Mouse (Mus musculus): ENCODE measurements at regions not wholly inside any gene's neighbourhood (a gene's known extent, or its start where the extent isn't known, plus 50 kb on each side); places are given as distances from the start of the nearest gene placed in this dataset.

DNA sequence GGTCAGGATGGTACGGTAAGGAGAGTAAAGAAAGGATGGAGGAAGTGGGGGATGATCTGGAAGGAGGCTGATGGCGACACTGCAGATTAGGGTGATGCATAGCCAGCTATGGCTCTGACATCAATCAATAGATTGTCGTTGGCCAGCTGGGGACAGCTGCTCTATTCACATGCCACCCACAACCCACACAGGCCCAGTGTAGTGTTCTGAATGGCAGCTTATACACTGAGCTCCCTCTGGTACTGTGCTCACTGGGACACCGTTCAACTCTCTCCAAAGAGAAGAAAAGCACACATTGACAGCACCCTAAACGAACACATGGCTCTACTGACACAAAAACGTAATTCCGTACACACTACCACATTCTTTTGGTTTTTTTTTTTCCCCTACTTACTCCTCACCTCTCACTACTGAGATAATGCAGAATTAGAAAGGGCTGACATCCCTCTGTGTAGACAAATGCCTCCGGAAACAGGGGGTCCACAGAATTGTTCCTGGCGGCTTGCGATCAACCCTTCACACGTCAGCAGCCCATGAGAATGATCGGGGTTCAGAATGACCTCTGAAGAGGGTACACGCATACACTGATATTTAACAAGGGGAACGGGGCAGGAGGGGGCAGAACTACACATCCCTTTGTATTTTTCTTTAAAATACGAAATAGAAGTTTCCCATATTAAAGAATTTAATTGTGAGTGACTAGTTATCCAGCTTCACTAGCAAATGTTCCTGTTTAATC is 178.5 kb upstream of the Ipo5 start:
- Histone ChIP-seq H3K4me3 (no peak overlapping the region), H3K27ac (no peak overlapping the region), H3K79me2 (replicated peaks; ENCODE audit: control insufficient read depth, insufficient read depth, low read length) (no peaks in the 10 kb centered on the region), H3K36me3 (ENCODE audit: control insufficient read depth, insufficient read depth, low read length) (no peaks in the 10 kb centered on the region), H3K27me3 (ENCODE audit: control insufficient read depth, insufficient read depth, low read length) (no peaks in the 10 kb centered on the region), H3K4me1 (ENCODE audit: control insufficient read depth, insufficient read depth, low read length) (no peaks in the 10 kb centered on the region), H3K9ac (ENCODE audit: low read depth, low read length) (no peak overlapping the region)
- TF ChIP-seq CTCF (IDR thresholded peaks at IDR 0.05) (no peak), POLR2A (IDR thresholded peaks at IDR 0.05; ENCODE audit: insufficient read depth, low read depth, low read length) (no peak), EP300 (IDR thresholded peaks at IDR 0.05; ENCODE audit: insufficient read depth, low read depth, low read length) (no peak)
- WGBS = 71% methylated on average over 15 of the region's 15 CpGs
- DNase-seq = no peak
- intact Hi-C loops (cut with DNase I) = no loop called here

- Histone ChIP-seq H3K27ac (no peak overlapping the region), H3K9ac (ENCODE audit: low read depth, low read length) (no peak overlapping the region), H3K36me3 (ENCODE audit: control insufficient read depth, insufficient read depth, low read length) (no peaks in the 10 kb centered on the region), H3K27me3 (ENCODE audit: control insufficient read depth, insufficient read depth, low read length) (no peaks in the 10 kb centered on the region), H3K79me2 (replicated peaks; ENCODE audit: control insufficient read depth, insufficient read depth, low read length) (no peaks in the 10 kb centered on the region), H3K4me3 (no peak overlapping the region), H3K4me1 (ENCODE audit: control insufficient read depth, insufficient read depth, low read length) (no peaks in the 10 kb centered on the region)
- DNase-seq = no peak
- TF ChIP-seq EP300 (IDR thresholded peaks at IDR 0.05; ENCODE audit: insufficient read depth, low read depth, low read length) (no peak), CTCF (IDR thresholded peaks at IDR 0.05) (no peak), POLR2A (IDR thresholded peaks at IDR 0.05; ENCODE audit: insufficient read depth, low read depth, low read length) (no peak)
- intact Hi-C loops (cut with DNase I) = no loop called here
- WGBS = 60% methylated on average over 5 of the region's 5 CpGs
These were observed 169.5 kb upstream of the Ipo5 start for GRCm38 (mm10) chr14:120741492-120742054.

GRCm38 (mm10) chr14:120754011-120754410 is 157.0 kb upstream of the Ipo5 start:
- H3K4me3 ChIP-seq = no peak overlapping the region
- WGBS = 64% methylated on average over 1 of the region's 1 CpGs
- no peak for DNase-seq
- H3K79me2 ChIP-seq (replicated peaks; ENCODE audit: control insufficient read depth, insufficient read depth, low read length) = no peaks in the 10 kb centered on the region
- H3K4me1 ChIP-seq (ENCODE audit: control insufficient read depth, insufficient read depth, low read length) = no peaks in the 10 kb centered on the region
- no peaks in the 10 kb centered on the region for H3K36me3 ChIP-seq (ENCODE audit: control insufficient read depth, insufficient read depth, low read length)
- no peak overlapping the region for H3K27ac ChIP-seq
- intact Hi-C loops (cut with DNase I) = no loop called here
- H3K9ac ChIP-seq (ENCODE audit: low read depth, low read length) = no peak overlapping the region
- TF ChIP-seq EP300 (IDR thresholded peaks at IDR 0.05; ENCODE audit: insufficient read depth, low read depth, low read length) (no peak), CTCF (IDR thresholded peaks at IDR 0.05) (no peak), POLR2A (IDR thresholded peaks at IDR 0.05; ENCODE audit: insufficient read depth, low read depth, low read length) (no peak)
- H3K27me3 ChIP-seq (ENCODE audit: control insufficient read depth, insufficient read depth, low read length) = no peaks in the 10 kb centered on the region

DNA sequence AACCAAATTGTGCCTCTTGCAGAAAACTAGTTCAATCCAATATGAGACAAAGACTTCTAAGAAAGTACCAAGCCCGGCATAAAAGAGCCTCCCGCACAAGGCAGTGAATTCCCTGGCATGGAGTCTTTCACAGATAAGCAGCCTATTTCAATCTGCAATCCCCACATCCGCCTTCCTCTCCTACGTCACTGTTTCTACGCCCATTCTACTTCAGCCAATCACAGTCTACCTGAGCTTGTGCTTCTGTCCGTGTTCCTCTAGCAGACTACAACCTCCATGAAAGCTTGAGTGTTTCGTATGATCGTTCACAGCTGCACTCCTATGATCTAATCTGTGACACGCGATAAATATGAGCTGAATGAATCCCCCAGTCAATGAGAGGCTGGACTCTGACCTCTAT is 155.6 kb upstream of the Ipo5 start:
- WGBS = 44% methylated on average over 10 of the region's 10 CpGs
- TF ChIP-seq EP300 (IDR thresholded peaks at IDR 0.05; ENCODE audit: insufficient read depth, low read depth, low read length) (no peak), POLR2A (IDR thresholded peaks at IDR 0.05; ENCODE audit: insufficient read depth, low read depth, low read length) (no peak), CTCF (IDR thresholded peaks at IDR 0.05) (no peak)
- DNase-seq = peak in 1 of 2 experiments; percentile 14
- Histone ChIP-seq H3K27ac (no peak overlapping the region), H3K36me3 (ENCODE audit: control insufficient read depth, insufficient read depth, low read length) (no peaks in the 10 kb centered on the region), H3K79me2 (replicated peaks; ENCODE audit: control insufficient read depth, insufficient read depth, low read length) (no peaks in the 10 kb centered on the region), H3K9ac (ENCODE audit: low read depth, low read length) (no peak overlapping the region), H3K4me1 (ENCODE audit: control insufficient read depth, insufficient read depth, low read length) (no peaks in the 10 kb centered on the region), H3K4me3 (no peak overlapping the region; the same call in 1 of the 2 replicates), H3K27me3 (ENCODE audit: control insufficient read depth, insufficient read depth, low read length) (no peaks in the 10 kb centered on the region)
- intact Hi-C loops (cut with DNase I) = no loop called here

- TF ChIP-seq EP300 (IDR thresholded peaks at IDR 0.05; ENCODE audit: insufficient read depth, low read depth, low read length) = no peak
- no peak for TF ChIP-seq POLR2A (IDR thresholded peaks at IDR 0.05; ENCODE audit: insufficient read depth, low read depth, low read length)
- TF ChIP-seq CTCF (IDR thresholded peaks at IDR 0.05) = no peak
- H3K27me3 ChIP-seq (ENCODE audit: control insufficient read depth, insufficient read depth, low read length) = no peaks in the 10 kb centered on the region
These were observed 152.7 kb upstream of the Ipo5 start for GRCm38 (mm10) chr14:120758200-120758830.

DNA sequence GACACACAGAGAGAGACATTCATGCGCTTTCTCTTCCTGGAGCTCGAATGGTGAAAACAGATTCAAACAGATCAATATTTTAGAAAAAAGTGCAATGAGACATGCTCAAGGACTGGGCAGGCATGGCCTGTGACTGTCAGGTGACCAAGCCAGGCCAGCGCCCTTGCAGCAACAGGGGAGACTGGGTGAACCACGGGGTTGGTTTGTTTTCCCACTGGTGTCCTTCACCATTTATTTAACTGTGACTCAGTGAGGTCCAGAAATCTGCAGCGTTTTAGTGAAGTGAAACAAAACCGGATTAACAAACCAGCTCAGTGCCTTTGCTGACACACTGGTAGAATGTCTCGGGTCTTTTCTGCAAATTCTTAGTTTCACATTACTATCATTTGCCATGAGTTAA is 148.9 kb upstream of the Ipo5 start:
- TF ChIP-seq CTCF (IDR thresholded peaks at IDR 0.05) (no peak), EP300 (IDR thresholded peaks at IDR 0.05; ENCODE audit: insufficient read depth, low read depth, low read length) (no peak), POLR2A (IDR thresholded peaks at IDR 0.05; ENCODE audit: insufficient read depth, low read depth, low read length) (no peak)
- Histone ChIP-seq H3K9ac (ENCODE audit: low read depth, low read length) (no peak overlapping the region), H3K79me2 (replicated peaks; ENCODE audit: control insufficient read depth, insufficient read depth, low read length) (no peaks in the 10 kb centered on the region), H3K4me3 (no peak overlapping the region), H3K27ac (no peak overlapping the region), H3K27me3 (ENCODE audit: control insufficient read depth, insufficient read depth, low read length) (no peaks in the 10 kb centered on the region), H3K4me1 (ENCODE audit: control insufficient read depth, insufficient read depth, low read length) (no peaks in the 10 kb centered on the region), H3K36me3 (ENCODE audit: control insufficient read depth, insufficient read depth, low read length) (no peaks in the 10 kb centered on the region)
- no peak for DNase-seq
- 78% methylated on average over 7 of the region's 7 CpGs for WGBS
- intact Hi-C loops (cut with DNase I) = loop anchor here (5.0 kb wide), 2 partner anchors 500 to 685 kb away; no protein-coding TSS in a partner anchor

More at GRCm38 (mm10) chr14:120758200-120758830, 152.7 kb upstream of the Ipo5 start:
- intact Hi-C loops (cut with DNase I) = no loop called here
- no peak overlapping the region for H3K27ac ChIP-seq
- no peak for DNase-seq
- H3K4me1 ChIP-seq (ENCODE audit: control insufficient read depth, insufficient read depth, low read length) = no peaks in the 10 kb centered on the region
- WGBS = 86% methylated on average over 14 of the region's 14 CpGs
- no peaks in the 10 kb centered on the region for H3K36me3 ChIP-seq (ENCODE audit: control insufficient read depth, insufficient read depth, low read length)
- no peak overlapping the region for H3K4me3 ChIP-seq
- H3K79me2 ChIP-seq (replicated peaks; ENCODE audit: control insufficient read depth, insufficient read depth, low read length) = no peaks in the 10 kb centered on the region
- no peak overlapping the region for H3K9ac ChIP-seq (ENCODE audit: low read depth, low read length)

All from heart, adult 2 months (tissue).